Mouse (Mus musculus) gastrocnemius, adult 8-10 months (tissue): ENCODE results near the gene Rex1bd. TPM values are rescaled to one million over a fixed set of nuclear protein-coding genes. Genes with fewer than 3 reads are reported as not detected.
A peak's percentile ranks its signal among the peaks of the same experiment; 100 is the strongest.
"Not testable (repeated sequence)": the region's sequence is repeated elsewhere in the genome, so short reads cannot be mapped to it uniquely, and the experiment has no call there.

Experiments
- DNase-seq, 2 experiments: peaks; one replicate each; pipeline ENCODE4 v3.0.0; 2022; ENCODE audit warnings: low spot score in 2 of 2
- total RNA-seq, 4 experiments: library from RNA; stranded (reverse); gene quantifications; 2 replicates each; pipeline ENCODE4 v1.2.4; 2022

Rex1bd gene
- total RNA-seq, 4 experiments from 2014 or later, result 175 to 196 (median 181) TPM

GRCm38 (mm10) chr8:70529299-70529698 is 22.7 kb upstream of the Rex1bd start:
- no peak for DNase-seq

GRCm38 (mm10) chr8:70528182-70528797 is 21.7 kb upstream of the Rex1bd start:
- no peak for DNase-seq

GRCm38 (mm10) chr8:70527512-70528181 is 21.1 kb upstream of the Rex1bd start, which contains the start of the genes Fkbp8 and Kxd1:
TSS of gene Fkbp8 (plus strand) at chr8:70527724.
TSS of gene Kxd1 (minus strand) at chr8:70527956.
- peak; percentile 96 to 99 for DNase-seq

- no peak for DNase-seq
These were observed 20.6 kb upstream of the Rex1bd start for GRCm38 (mm10) chr8:70527111-70527511.

GRCm38 (mm10) chr8:70522592-70523403 is 16.2 kb upstream of the Rex1bd start:
- DNase-seq, result peak; percentile 93 to 96

GRCm38 (mm10) chr8:70519606-70520005 is 13.1 kb upstream of the Rex1bd start:
- no peak for DNase-seq

- DNase-seq, result no peak
These were observed 12.5 kb upstream of the Rex1bd start for GRCm38 (mm10) chr8:70519043-70519442.

- DNase-seq, result no peak
These were observed 11.5 kb upstream of the Rex1bd start for GRCm38 (mm10) chr8:70517940-70518643.

- DNase-seq, result no peak
These were observed 6.9 kb upstream of the Rex1bd start for GRCm38 (mm10) chr8:70513441-70513840.

- no peak for DNase-seq
These were observed 5.8 kb upstream of the Rex1bd start for GRCm38 (mm10) chr8:70512253-70512903.

- no peak for DNase-seq
These were observed 5.2 kb upstream of the Rex1bd start for GRCm38 (mm10) chr8:70511770-70512169.

- not testable (repeated sequence) for DNase-seq
These were observed 4.6 kb upstream of the Rex1bd start for GRCm38 (mm10) chr8:70511174-70511573.

GRCm38 (mm10) chr8:70510228-70510915 is 3.8 kb upstream of the Rex1bd start, which contains the start of gene Uba52:
TSS of gene Uba52 (minus strand) at chr8:70510801.
- peak; percentile 93 to 95 for DNase-seq

GRCm38 (mm10) chr8:70509281-70509952 is 2.9 kb upstream of the Rex1bd start:
- no peak for DNase-seq

- no peak for DNase-seq
These were observed 458 bp upstream of the Rex1bd start for GRCm38 (mm10) chr8:70507027-70507393.

- no peak for DNase-seq
These were observed 739 bp downstream of the Rex1bd start for GRCm38 (mm10) chr8:70505698-70506327.

- DNase-seq, result peak; percentile 55 to 59
These were observed 1.7 kb downstream of the Rex1bd start for GRCm38 (mm10) chr8:70504851-70505250.

- DNase-seq, result peak; percentile 73 to 81
These were observed 2.2 kb downstream of the Rex1bd start for GRCm38 (mm10) chr8:70504291-70504716.

- DNase-seq, result peak; percentile 47 to 63
These were observed 3.3 kb downstream of the Rex1bd start for GRCm38 (mm10) chr8:70503062-70503750.
